Mouse (Mus musculus): ENCODE measurements around the gene Topors.

GRCm38 (mm10) chr4:40240272-40240744, 29.3 kb downstream of the Topors start:
- TF ChIP-seq CTCF (conservative IDR thresholded peaks at IDR 0.05; ENCODE audit: low read length), result no peak
- no peak for TF ChIP-seq POU5F1 (IDR thresholded peaks at IDR 0.05; ENCODE audit: borderline replicate concordance, low read length)
